Mouse (Mus musculus): Measurements from ENCODE around the gene Mast4. TPM values are rescaled to one million over a fixed set of nuclear protein-coding genes. Genes with fewer than 3 reads are reported as not detected.

The Mast4 gene
- polyA plus RNA-seq, 1 experiment from 2014 or later: 33.0 TPM

GRCm38 (mm10) chr13:103140051-103140450 lies 194.2 kb downstream of the Mast4 start:
- Histone ChIP-seq H3K27ac (ENCODE audit: low read depth, low read length) (no peak overlapping the region), H3K9me3 (ENCODE audit: control insufficient read depth, low read length) (no peaks in the 10 kb centered on the region), H3K4me2 (ENCODE audit: low read depth, low read length) (no peak overlapping the region), H3K9ac (replicated peaks; ENCODE audit: low read depth, low read length) (no peak overlapping the region), H3K27me3 (ENCODE audit: control insufficient read depth, insufficient read depth, low read length) (no peaks in the 10 kb centered on the region), H3K4me1 (ENCODE audit: control insufficient read depth, insufficient read depth, low read length) (0 out of 2 replicates have a peak, but pooled peaks cover 2% of the 10 kb centered on the region), H3K4me3 (ENCODE audit: low read depth, low read length) (no peak overlapping the region), H3K36me3 (ENCODE audit: control insufficient read depth, insufficient read depth, low read length) (no peaks in the 10 kb centered on the region)
- no peak for ATAC-seq (ENCODE audit: low read depth)
- 92% methylated on average over 13 of the region's 13 CpGs for WGBS

- no peak for ATAC-seq (ENCODE audit: low read depth)
- no peak overlapping the region for H3K9ac ChIP-seq (replicated peaks; ENCODE audit: low read depth, low read length)
These were observed 196.0 kb downstream of the Mast4 start for GRCm38 (mm10) chr13:103138298-103138697.

GRCm38 (mm10) chr13:103135224-103135883 lies 198.9 kb downstream of the Mast4 start:
- WGBS: 53% methylated on average over 17 of the region's 17 CpGs
- Histone ChIP-seq H3K36me3 (ENCODE audit: control insufficient read depth, insufficient read depth, low read length) (no peaks in the 10 kb centered on the region), H3K4me2 (ENCODE audit: low read depth, low read length) (no peak overlapping the region), H3K27me3 (ENCODE audit: control insufficient read depth, insufficient read depth, low read length) (no peaks in the 10 kb centered on the region), H3K4me1 (ENCODE audit: control insufficient read depth, insufficient read depth, low read length) (no peaks in the 10 kb centered on the region), H3K9ac (replicated peaks; ENCODE audit: low read depth, low read length) (no peak overlapping the region), H3K27ac (ENCODE audit: low read depth, low read length) (peak overlapping the region; percentile 35; the same call in 1 of the 2 replicates), H3K4me3 (ENCODE audit: low read depth, low read length) (no peak overlapping the region), H3K9me3 (ENCODE audit: control insufficient read depth, low read length) (no peaks in the 10 kb centered on the region)
- ATAC-seq (ENCODE audit: low read depth): peak; percentile 48; the same call in 1 of the 2 replicates

More at GRCm38 (mm10) chr13:103138298-103138697, 196.0 kb downstream of the Mast4 start:
- no peaks in the 10 kb centered on the region for H3K9me3 ChIP-seq (ENCODE audit: control insufficient read depth, low read length)
- H3K36me3 ChIP-seq (ENCODE audit: control insufficient read depth, insufficient read depth, low read length): no peaks in the 10 kb centered on the region
- no peak overlapping the region for H3K4me2 ChIP-seq (ENCODE audit: low read depth, low read length)
- no peak overlapping the region for H3K4me3 ChIP-seq (ENCODE audit: low read depth, low read length)
- no peak overlapping the region for H3K27ac ChIP-seq (ENCODE audit: low read depth, low read length)
- H3K27me3 ChIP-seq (ENCODE audit: control insufficient read depth, insufficient read depth, low read length): no peaks in the 10 kb centered on the region
- H3K4me1 ChIP-seq (ENCODE audit: control insufficient read depth, insufficient read depth, low read length): 0 out of 2 replicates have a peak, but pooled peaks cover 2% of the 10 kb centered on the region

- H3K4me2 ChIP-seq (ENCODE audit: low read depth, low read length): no peak overlapping the region
- H3K4me3 ChIP-seq (ENCODE audit: low read depth, low read length): no peak overlapping the region
- 88% methylated on average over 2 of the region's 2 CpGs for WGBS
- H3K4me1 ChIP-seq (ENCODE audit: control insufficient read depth, insufficient read depth, low read length): no peaks in the 10 kb centered on the region
- no peaks in the 10 kb centered on the region for H3K9me3 ChIP-seq (ENCODE audit: control insufficient read depth, low read length)
- no peak overlapping the region for H3K9ac ChIP-seq (replicated peaks; ENCODE audit: low read depth, low read length)
- H3K36me3 ChIP-seq (ENCODE audit: control insufficient read depth, insufficient read depth, low read length): no peaks in the 10 kb centered on the region
- ATAC-seq (ENCODE audit: low read depth): no peak
- H3K27ac ChIP-seq (ENCODE audit: low read depth, low read length): no peak overlapping the region
- H3K27me3 ChIP-seq (ENCODE audit: control insufficient read depth, insufficient read depth, low read length): no peaks in the 10 kb centered on the region
These were observed 202.5 kb downstream of the Mast4 start for GRCm38 (mm10) chr13:103131781-103132180.

- no peaks in the 10 kb centered on the region for H3K9me3 ChIP-seq (ENCODE audit: control insufficient read depth, low read length)
- H3K4me2 ChIP-seq (ENCODE audit: low read depth, low read length): no peak overlapping the region
- no peak overlapping the region for H3K27ac ChIP-seq (ENCODE audit: low read depth, low read length)
These were observed 205.0 kb downstream of the Mast4 start for GRCm38 (mm10) chr13:103129130-103129797.

GRCm38 (mm10) chr13:103128729-103129128 lies 205.6 kb downstream of the Mast4 start:
- no peaks in the 10 kb centered on the region for H3K4me1 ChIP-seq (ENCODE audit: control insufficient read depth, insufficient read depth, low read length)
- no peak for ATAC-seq (ENCODE audit: low read depth)
- WGBS: 55% methylated on average over 7 of the region's 7 CpGs
- no peaks in the 10 kb centered on the region for H3K9me3 ChIP-seq (ENCODE audit: control insufficient read depth, low read length)
- no peaks in the 10 kb centered on the region for H3K27me3 ChIP-seq (ENCODE audit: control insufficient read depth, insufficient read depth, low read length)
- no peak overlapping the region for H3K4me3 ChIP-seq (ENCODE audit: low read depth, low read length)
- H3K4me2 ChIP-seq (ENCODE audit: low read depth, low read length): no peak overlapping the region
- no peaks in the 10 kb centered on the region for H3K36me3 ChIP-seq (ENCODE audit: control insufficient read depth, insufficient read depth, low read length)
- no peak overlapping the region for H3K27ac ChIP-seq (ENCODE audit: low read depth, low read length)
- no peak overlapping the region for H3K9ac ChIP-seq (replicated peaks; ENCODE audit: low read depth, low read length)

More at GRCm38 (mm10) chr13:103129130-103129797, 205.0 kb downstream of the Mast4 start:
- ATAC-seq (ENCODE audit: low read depth): no peak
- H3K4me1 ChIP-seq (ENCODE audit: control insufficient read depth, insufficient read depth, low read length): no peaks in the 10 kb centered on the region
- no peaks in the 10 kb centered on the region for H3K36me3 ChIP-seq (ENCODE audit: control insufficient read depth, insufficient read depth, low read length)
- H3K4me3 ChIP-seq (ENCODE audit: low read depth, low read length): no peak overlapping the region
- H3K9ac ChIP-seq (replicated peaks; ENCODE audit: low read depth, low read length): no peak overlapping the region
- 56% methylated on average over 6 of the region's 6 CpGs for WGBS
- H3K27me3 ChIP-seq (ENCODE audit: control insufficient read depth, insufficient read depth, low read length): no peaks in the 10 kb centered on the region

GRCm38 (mm10) chr13:103127594-103127993 lies 206.7 kb downstream of the Mast4 start:
- WGBS: 90% methylated on average over 5 of the region's 5 CpGs
- H3K27me3 ChIP-seq (ENCODE audit: control insufficient read depth, insufficient read depth, low read length): no peaks in the 10 kb centered on the region
- no peaks in the 10 kb centered on the region for H3K4me1 ChIP-seq (ENCODE audit: control insufficient read depth, insufficient read depth, low read length)
- H3K9ac ChIP-seq (replicated peaks; ENCODE audit: low read depth, low read length): no peak overlapping the region
- no peaks in the 10 kb centered on the region for H3K9me3 ChIP-seq (ENCODE audit: control insufficient read depth, low read length)
- no peaks in the 10 kb centered on the region for H3K36me3 ChIP-seq (ENCODE audit: control insufficient read depth, insufficient read depth, low read length)
- no peak for ATAC-seq (ENCODE audit: low read depth)
- H3K4me2 ChIP-seq (ENCODE audit: low read depth, low read length): no peak overlapping the region
- H3K27ac ChIP-seq (ENCODE audit: low read depth, low read length): no peak overlapping the region
- H3K4me3 ChIP-seq (ENCODE audit: low read depth, low read length): no peak overlapping the region

GRCm38 (mm10) chr13:103123716-103124115 lies 210.6 kb downstream of the Mast4 start:
- ATAC-seq (ENCODE audit: low read depth): no peak
- Histone ChIP-seq H3K4me2 (ENCODE audit: low read depth, low read length) (no peak overlapping the region), H3K4me3 (ENCODE audit: low read depth, low read length) (no peak overlapping the region), H3K9ac (replicated peaks; ENCODE audit: low read depth, low read length) (no peak overlapping the region), H3K36me3 (ENCODE audit: control insufficient read depth, insufficient read depth, low read length) (no peaks in the 10 kb centered on the region), H3K27me3 (ENCODE audit: control insufficient read depth, insufficient read depth, low read length) (no peaks in the 10 kb centered on the region), H3K9me3 (ENCODE audit: control insufficient read depth, low read length) (no peaks in the 10 kb centered on the region), H3K27ac (ENCODE audit: low read depth, low read length) (no peak overlapping the region), H3K4me1 (ENCODE audit: control insufficient read depth, insufficient read depth, low read length) (0 out of 2 replicates have a peak, but pooled peaks cover 5% of the 10 kb centered on the region)
- WGBS: 92% methylated on average over 9 of the region's 9 CpGs
